Mouse (Mus musculus) heart, embryonic 12.5 days (tissue): Measurements from ENCODE around the gene Gm17657. TPM values are rescaled to one million over a fixed set of nuclear protein-coding genes. Genes with fewer than 3 reads are reported as not detected.
"Not testable (repeated sequence)": the region's sequence is repeated elsewhere in the genome, so short reads cannot be mapped to it uniquely, and the experiment has no call there.

ENCODE experiments used
- ATAC-seq: fragments of 200-750 bp; cut with Nextera tagmentation; 2 replicates; pipeline ENCODE4 v1.8.0; 2017; ENCODE audit warnings: moderate TSS enrichment, moderate library complexity; ENCODE audit not compliant: insufficient number of reproducible peaks, low FRiP score
- H3K27ac ChIP-seq: fragments of 300-500 bp; sonication (generic); 2 replicates; pipeline ENCODE4 v1.5.1; 2016; ENCODE audit warnings: mild to moderate bottlenecking, moderate library complexity; ENCODE audit not compliant: poor library complexity, severe bottlenecking
- H3K27me3 ChIP-seq: fragments of 300-500 bp; sonication (generic); replicated peaks from 2 replicates; pipeline ENCODE4 v1.6.1; 2016; ENCODE audit warnings: mild to moderate bottlenecking, moderate library complexity
- H3K36me3 ChIP-seq: fragments of 300-500 bp; sonication (generic); 2 replicates; pipeline ENCODE4 v1.6.1; 2016; ENCODE audit warnings: mild to moderate bottlenecking, moderate library complexity
- H3K4me1 ChIP-seq: fragments of 300-500 bp; sonication (generic); replicated peaks from 2 replicates; pipeline ENCODE4 v1.6.1; 2016; ENCODE audit warnings: mild to moderate bottlenecking
- H3K4me2 ChIP-seq: fragments of 300-500 bp; sonication (generic); 2 replicates; pipeline ENCODE4 v1.6.1; 2016; ENCODE audit warnings: mild to moderate bottlenecking, moderate library complexity
- H3K4me3 ChIP-seq: fragments of 300-500 bp; sonication (generic); 2 replicates; pipeline ENCODE4 v1.5.1; 2016; ENCODE audit warnings: mild to moderate bottlenecking
- H3K9ac ChIP-seq: fragments of 300-500 bp; sonication (generic); 2 replicates; pipeline ENCODE4 v1.6.1; 2016; ENCODE audit warnings: mild to moderate bottlenecking, moderate library complexity
- H3K9me3 ChIP-seq: fragments of 300-500 bp; sonication (generic); replicated peaks from 2 replicates; pipeline ENCODE4 v1.6.1; 2016; ENCODE audit warnings: mild to moderate bottlenecking, moderate library complexity
- WGBS: fragments of 180-500 bp; shearing (Covaris S2); methylation state at CpG from one replicate; pipeline ENCODE4 v1.1.7; 2016; 5-methylcytosine and 5-hydroxymethylcytosine counted together
- polyA plus RNA-seq: library from polyadenylated mRNA; unstranded; fragments of >200 nt; fragmentation: Nextera tagmentation; extraction: Ambion mirVana; gene quantifications from 2 replicates; pipeline ENCODE4 v1.2.1, GENCODE M21; 2016

Gene Gm17657
- polyA plus RNA-seq, 1 experiment from 2014 or later, result not detected

DNA sequence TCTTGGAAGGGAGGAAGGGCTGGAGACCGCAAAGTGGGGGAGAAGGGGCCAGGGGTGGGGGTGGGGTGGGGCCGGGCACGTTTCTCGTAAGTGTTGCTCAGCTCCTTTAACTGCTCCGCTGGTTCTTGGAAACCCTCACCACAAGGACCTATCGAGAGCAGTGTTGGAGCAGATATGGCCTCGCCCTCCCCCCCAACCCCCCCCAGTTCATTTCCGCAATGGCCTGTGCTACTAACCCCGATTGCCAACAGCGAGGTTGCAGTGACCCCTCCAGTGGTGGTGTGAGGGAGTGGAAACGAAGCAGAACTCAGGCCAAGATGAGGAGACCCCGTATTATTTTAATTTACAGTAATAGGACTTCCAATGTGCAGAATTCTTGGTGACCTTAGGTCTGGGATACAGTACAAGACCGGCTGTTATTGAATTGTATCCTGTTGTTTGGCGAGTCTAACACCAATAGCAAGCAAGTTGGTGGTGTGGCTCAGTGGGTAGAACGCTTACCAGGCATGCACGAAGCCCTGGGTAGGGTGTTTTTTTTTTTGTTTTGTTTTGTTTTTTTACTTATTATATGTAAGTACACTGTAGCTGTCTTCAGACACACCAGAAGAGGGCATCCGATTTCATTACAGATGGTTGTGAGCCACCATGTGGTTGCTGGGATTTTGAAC lies 48.5 kb downstream of the Gm17657 start:
- Histone ChIP-seq H3K9ac (no peak overlapping the region), H3K4me1 (peaks cover 13% of the 10 kb centered on the region; the same call in 1 of the 2 replicates), H3K9me3 (no peaks in the 10 kb centered on the region), H3K27me3 (no peaks in the 10 kb centered on the region), H3K4me3 (no peak overlapping the region), H3K4me2 (no peak overlapping the region), H3K36me3 (0 out of 2 replicates have a peak, but pooled peaks cover 4% of the 10 kb centered on the region), H3K27ac (no peak overlapping the region)
- ATAC-seq, result peak; percentile 76
- WGBS, result 69% methylated on average over 17 of the region's 17 CpGs

DNA sequence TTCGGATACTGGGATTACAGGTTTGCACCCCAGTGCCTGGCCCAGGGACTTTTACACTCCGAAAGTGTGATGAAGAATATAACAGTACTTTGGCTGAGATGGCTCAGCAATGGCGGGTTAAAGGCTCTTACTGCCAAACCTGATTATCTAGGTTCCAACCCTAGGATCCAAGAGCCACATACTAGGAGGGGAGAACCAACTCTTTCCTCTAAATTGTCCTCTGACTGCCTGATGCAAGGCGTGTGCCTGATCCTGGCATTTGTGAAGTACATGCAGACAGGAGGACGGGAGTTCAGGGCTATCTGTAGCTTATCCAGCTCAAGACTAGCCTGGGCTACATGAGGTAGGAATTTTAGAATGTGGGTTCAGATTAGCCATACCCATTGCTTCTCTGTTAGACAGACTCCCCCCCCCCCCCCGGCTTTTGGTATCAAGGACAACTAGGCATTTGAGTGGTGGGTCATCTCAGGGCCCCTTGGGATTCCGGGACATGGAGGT lies 49.1 kb downstream of the Gm17657 start:
- 69% methylated on average over 7 of the region's 7 CpGs for WGBS

DNA sequence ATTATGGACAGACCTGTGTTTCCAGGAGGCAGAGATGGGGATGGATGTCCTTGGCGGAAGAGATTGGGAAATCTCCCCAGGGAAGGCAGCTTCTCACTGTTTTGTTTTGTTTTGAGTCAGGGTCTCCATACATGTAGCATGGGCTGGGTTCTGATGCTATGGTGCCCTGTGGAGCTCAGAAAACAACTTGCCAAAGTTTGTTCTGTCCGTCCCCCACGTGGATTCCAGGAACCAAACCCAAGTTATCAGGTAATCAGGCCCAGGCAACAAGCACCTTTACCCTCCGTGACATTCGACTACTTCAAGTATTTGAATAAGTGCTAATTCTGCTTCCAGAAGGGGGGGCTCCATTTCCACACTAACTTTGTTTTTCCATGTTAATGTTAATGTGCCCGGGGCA lies 49.9 kb downstream of the Gm17657 start:
- Histone ChIP-seq H3K9me3 (no peaks in the 10 kb centered on the region), H3K36me3 (peaks cover 10% of the 10 kb centered on the region), H3K4me3 (no peak overlapping the region), H3K27me3 (no peaks in the 10 kb centered on the region), H3K27ac (no peak overlapping the region), H3K4me2 (no peak overlapping the region), H3K4me1 (peaks cover 16% of the 10 kb centered on the region), H3K9ac (no peak overlapping the region)
- no peak for ATAC-seq
- 61% methylated on average over 6 of the region's 6 CpGs for WGBS

More for the DNA sequence above, 49.1 kb downstream of the Gm17657 start:
- Histone ChIP-seq H3K4me3 (no peak overlapping the region), H3K9me3 (no peaks in the 10 kb centered on the region), H3K4me1 (peaks cover 13% of the 10 kb centered on the region; the same call in 1 of the 2 replicates), H3K36me3 (0 out of 2 replicates have a peak, but pooled peaks cover 4% of the 10 kb centered on the region), H3K9ac (no peak overlapping the region), H3K27me3 (no peaks in the 10 kb centered on the region), H3K4me2 (no peak overlapping the region), H3K27ac (0 out of 2 replicates have a peak overlapping the region, but pooled peaks have one; percentile 26)
- no peak for ATAC-seq

DNA sequence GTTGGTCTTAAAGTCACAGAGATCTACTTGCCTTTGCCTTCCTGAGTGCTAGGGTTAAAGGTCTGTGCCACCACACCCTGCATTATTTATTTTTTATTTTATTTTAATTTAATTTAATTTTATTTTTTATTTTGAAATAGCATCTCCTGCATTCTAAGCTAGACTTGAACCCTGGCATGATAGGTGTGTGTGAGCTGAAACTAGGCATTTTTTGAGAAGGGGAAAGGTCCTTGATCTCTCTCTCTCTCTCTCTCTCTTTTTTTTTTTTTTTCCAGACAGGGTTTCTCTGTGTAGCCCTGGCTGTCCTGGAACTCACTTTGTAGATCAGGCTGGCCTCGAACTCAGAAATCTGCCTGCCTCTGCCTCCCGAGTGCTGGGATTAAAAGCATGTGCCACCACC lies 50.5 kb downstream of the Gm17657 start:
- not testable (repeated sequence) for ATAC-seq, H3K9ac ChIP-seq, H3K4me2 ChIP-seq, H3K27me3 ChIP-seq, H3K9me3 ChIP-seq, H3K27ac ChIP-seq, H3K4me3 ChIP-seq
- H3K4me1 ChIP-seq, result peaks cover 17% of the 10 kb centered on the region
- 82% methylated on average over 2 of the region's 2 CpGs for WGBS
- peaks cover 15% of the 10 kb centered on the region for H3K36me3 ChIP-seq

DNA sequence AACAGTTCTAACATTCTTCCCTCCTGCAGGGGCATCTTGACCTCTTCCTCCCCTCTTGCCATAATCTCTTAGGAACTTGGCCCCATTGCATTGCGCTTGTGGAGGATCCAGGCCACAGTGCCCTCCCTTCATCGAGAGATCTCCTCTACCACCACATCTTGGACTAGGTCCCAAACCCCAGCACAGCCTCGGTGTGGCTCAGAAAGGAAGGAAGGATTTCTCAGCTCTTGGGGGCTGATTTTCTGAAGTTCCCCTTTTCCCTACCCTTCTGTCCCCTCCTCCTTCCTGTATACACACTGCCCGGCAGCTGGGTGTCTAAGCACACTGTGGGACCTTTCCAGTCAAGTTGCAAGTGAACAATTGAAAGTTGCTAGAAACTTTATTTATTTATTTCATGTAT lies 51.4 kb downstream of the Gm17657 start:
- Histone ChIP-seq H3K9ac (no peak overlapping the region), H3K4me2 (no peak overlapping the region), H3K27me3 (no peaks in the 10 kb centered on the region), H3K27ac (peak overlapping the region; percentile 1; the same call in 1 of the 2 replicates), H3K4me1 (peaks cover 19% of the 10 kb centered on the region), H3K36me3 (peaks cover 25% of the 10 kb centered on the region), H3K9me3 (no peaks in the 10 kb centered on the region), H3K4me3 (no peak overlapping the region)
- 41% methylated on average over 4 of the region's 4 CpGs for WGBS
- no peak for ATAC-seq

DNA sequence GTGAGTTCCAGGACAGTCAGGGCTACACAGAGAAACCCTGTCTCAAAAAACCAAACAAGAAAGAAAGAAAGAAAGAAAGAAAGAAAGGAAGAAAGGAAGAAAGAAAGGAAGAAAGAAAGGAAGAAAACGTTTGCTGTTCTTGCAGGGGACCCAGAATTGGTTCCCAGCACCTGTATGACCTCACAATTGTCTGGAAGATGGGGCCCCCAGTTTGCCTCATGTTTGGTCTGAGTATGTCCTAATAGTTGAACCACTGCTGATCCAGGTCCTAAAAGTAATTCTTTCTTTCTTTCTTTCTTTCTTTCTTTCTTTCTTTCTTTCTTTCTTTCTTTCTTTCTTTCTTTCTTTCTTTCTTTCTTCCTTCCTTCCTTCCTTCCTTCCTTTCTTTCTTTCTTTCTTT lies 52.0 kb downstream of the Gm17657 start:
- H3K27me3 ChIP-seq, H3K9ac ChIP-seq, ATAC-seq, H3K4me3 ChIP-seq, H3K4me2 ChIP-seq, H3K27ac ChIP-seq, H3K9me3 ChIP-seq: not testable (repeated sequence)
- Histone ChIP-seq H3K36me3 (peaks cover 25% of the 10 kb centered on the region), H3K4me1 (peaks cover 18% of the 10 kb centered on the region)
- 65% methylated on average over 1 of the region's 1 CpGs for WGBS

DNA sequence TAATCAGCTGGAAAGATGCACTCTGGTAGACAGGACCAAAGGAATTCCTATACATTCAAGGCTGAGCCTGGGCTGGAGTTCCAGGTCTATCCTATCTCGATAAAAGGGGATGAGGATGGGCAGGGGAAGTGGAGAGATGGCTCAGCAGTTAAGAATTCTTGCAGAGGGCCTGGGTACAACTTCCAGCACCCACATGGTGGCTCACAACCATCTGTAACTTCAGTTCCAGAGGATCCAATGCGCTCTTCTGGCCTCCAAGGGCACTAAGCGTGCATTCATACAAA lies 52.4 kb downstream of the Gm17657 start:
- 82% methylated on average over 3 of the region's 3 CpGs for WGBS
- peaks cover 16% of the 10 kb centered on the region; the same call in 1 of the 2 replicates for H3K4me1 ChIP-seq
- no peak for ATAC-seq
- no peak overlapping the region for H3K4me2 ChIP-seq
- H3K27me3 ChIP-seq, result no peaks in the 10 kb centered on the region
- no peaks in the 10 kb centered on the region for H3K9me3 ChIP-seq
- H3K27ac ChIP-seq, result no peak overlapping the region
- no peak overlapping the region for H3K9ac ChIP-seq
- H3K36me3 ChIP-seq, result peaks cover 25% of the 10 kb centered on the region
- H3K4me3 ChIP-seq, result no peak overlapping the region

DNA sequence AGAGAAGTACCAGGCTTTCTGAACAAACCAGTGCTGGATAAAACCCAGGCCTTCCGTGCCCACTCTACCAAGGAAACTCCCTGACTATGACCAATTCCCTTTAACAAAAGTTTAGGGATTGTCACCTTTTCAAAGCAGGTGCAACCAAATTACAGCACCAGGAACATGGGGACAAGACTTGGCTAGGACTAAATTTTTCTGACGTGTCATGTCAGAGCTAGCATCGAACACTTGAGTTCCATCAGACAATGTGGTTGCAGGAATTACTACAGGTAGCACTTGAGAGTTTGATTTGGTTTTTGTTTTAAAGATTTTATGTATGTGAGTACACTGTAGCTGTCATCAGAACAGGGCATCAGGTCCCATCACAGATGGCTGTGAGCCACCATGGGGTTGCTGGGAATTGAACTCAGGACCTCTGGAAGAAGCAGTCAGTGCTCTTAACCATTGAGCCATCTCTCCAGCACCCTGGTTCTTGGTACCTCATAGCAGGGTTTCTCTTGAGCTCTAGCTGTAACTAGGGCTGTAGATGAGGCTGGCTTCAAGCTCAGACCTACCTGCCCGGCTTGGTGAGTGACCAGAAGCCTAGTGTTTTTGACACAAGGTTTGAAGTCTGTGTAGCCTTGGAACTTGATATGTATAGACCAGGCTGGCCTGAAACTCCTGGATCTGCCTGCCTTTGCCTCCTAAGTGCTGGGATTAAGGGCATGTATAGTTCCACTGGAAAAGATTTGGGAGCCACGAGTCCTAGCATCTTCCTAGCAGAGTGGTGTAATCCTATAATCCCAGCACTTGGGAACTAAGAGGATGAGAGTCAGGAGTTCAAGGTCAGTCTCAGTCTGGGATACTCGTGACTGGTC lies 53.0 kb downstream of the Gm17657 start:
- no peak overlapping the region for H3K4me2 ChIP-seq
- no peaks in the 10 kb centered on the region for H3K27me3 ChIP-seq
- 75% methylated on average over 6 of the region's 6 CpGs for WGBS
- peaks cover 25% of the 10 kb centered on the region for H3K36me3 ChIP-seq
- ATAC-seq, result no peak
- no peak overlapping the region for H3K4me3 ChIP-seq
- peaks cover 16% of the 10 kb centered on the region; the same call in 1 of the 2 replicates for H3K4me1 ChIP-seq
- H3K27ac ChIP-seq, result no peak overlapping the region
- no peak overlapping the region for H3K9ac ChIP-seq
- H3K9me3 ChIP-seq, result no peaks in the 10 kb centered on the region

DNA sequence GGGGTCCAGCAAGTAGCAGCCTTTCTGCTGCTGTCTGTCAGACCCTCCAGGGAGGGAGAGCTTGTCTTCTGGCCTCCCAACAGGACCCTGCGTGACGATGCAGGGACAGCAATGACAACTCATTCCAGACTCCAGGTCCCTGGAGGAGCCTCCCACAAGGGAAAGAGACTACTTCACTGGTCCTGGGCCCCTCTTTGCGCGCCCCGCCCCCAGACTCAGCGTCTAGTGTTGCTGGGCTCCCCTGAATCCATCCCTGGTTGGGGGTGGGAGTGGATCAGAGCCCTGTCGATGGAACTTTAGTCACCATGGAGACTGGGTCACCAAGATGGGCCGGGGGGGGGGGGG lies 54.7 kb downstream of the Gm17657 start:
- H3K4me1 ChIP-seq, result peaks cover 16% of the 10 kb centered on the region; the same call in 1 of the 2 replicates
- 61% methylated on average over 7 of the region's 8 CpGs for WGBS
- ATAC-seq, result no peak
- H3K9me3 ChIP-seq, result no peaks in the 10 kb centered on the region
- H3K36me3 ChIP-seq, result peaks cover 25% of the 10 kb centered on the region
- peak overlapping the region; percentile 33 for H3K4me2 ChIP-seq
- H3K4me3 ChIP-seq, result peak overlapping the region; percentile 85
- peak overlapping the region; percentile 13 for H3K27ac ChIP-seq
- no peaks in the 10 kb centered on the region for H3K27me3 ChIP-seq
- H3K9ac ChIP-seq, result peak overlapping the region; percentile 60

DNA sequence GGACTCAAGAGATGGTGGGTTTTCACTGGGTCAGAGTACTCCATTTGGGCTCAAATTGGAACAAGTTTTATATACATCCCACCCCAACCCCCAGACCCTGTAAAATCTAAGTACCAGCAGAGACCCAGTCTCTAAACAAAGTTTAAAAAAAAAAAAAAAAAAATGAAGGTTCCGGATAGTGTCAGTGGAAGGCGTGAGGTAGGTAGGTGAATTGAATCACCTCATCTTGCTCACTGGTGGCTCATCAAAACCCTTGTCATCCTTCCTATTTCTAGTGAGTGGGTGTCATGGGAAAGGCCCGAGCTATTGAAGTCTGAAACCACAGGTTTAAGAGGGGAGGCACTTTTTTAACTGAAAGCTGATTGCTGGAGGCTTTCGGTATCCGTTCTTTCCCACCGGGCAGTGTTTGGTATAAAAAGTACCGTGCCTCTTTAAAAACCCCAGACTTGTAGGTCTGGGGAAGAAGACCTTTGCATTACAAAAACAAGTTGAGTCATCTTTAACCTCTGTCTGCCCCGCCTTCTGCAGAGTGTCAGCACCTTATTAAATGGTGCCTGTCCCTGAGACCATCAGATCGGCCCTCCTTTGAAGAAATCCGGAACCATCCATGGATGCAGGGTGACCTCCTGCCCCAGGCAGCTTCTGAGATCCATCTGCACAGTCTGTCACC lies 55.2 kb downstream of the Gm17657 start:
- Histone ChIP-seq H3K4me3 (peak overlapping the region; percentile 85), H3K4me1 (peaks cover 20% of the 10 kb centered on the region), H3K4me2 (peak overlapping the region; percentile 33), H3K9ac (peak overlapping the region; percentile 60), H3K27me3 (no peaks in the 10 kb centered on the region), H3K27ac (peak overlapping the region; percentile 35), H3K36me3 (peaks cover 25% of the 10 kb centered on the region), H3K9me3 (no peaks in the 10 kb centered on the region)
- ATAC-seq, result no peak
- 75% methylated on average over 10 of the region's 10 CpGs for WGBS

DNA sequence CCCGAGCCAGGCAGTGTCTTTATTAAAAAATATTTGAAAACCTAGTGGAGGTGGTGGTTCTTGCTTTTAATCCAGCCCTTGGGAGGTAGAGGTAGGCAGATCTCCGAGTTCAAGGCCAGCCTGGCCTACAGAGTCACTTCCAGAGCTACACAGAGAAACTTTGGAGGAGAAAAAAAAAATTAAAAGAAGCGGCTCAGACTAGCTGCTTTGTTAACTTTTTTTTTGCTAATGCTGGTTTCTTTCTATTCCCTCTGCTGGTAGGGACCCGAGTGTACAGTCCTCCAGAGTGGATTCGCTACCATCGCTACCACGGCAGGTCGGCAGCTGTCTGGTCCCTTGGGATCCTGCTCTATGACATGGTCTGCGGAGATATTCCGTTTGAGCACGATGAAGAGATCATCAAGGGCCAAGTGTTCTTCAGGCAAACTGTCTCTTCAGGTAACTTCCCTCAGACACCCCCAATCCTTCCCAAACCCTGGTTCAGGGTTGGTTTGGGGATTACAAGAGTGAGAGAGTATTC lies 55.9 kb downstream of the Gm17657 start:
- ATAC-seq, result no peak
- Histone ChIP-seq H3K36me3 (peaks cover 25% of the 10 kb centered on the region), H3K9ac (peak overlapping the region; percentile 17), H3K27me3 (no peaks in the 10 kb centered on the region), H3K4me1 (peaks cover 26% of the 10 kb centered on the region), H3K4me2 (peak overlapping the region; percentile 95), H3K9me3 (no peaks in the 10 kb centered on the region), H3K4me3 (peak overlapping the region; percentile 85), H3K27ac (peak overlapping the region; percentile 35; the same call in 1 of the 2 replicates)
- 71% methylated on average over 11 of the region's 11 CpGs for WGBS
